Mouse (Mus musculus) adrenal gland, postnatal 36 days (tissue): ENCODE measurements around the gene Mbd3. TPM values are rescaled to one million over a fixed set of nuclear protein-coding genes. Genes with fewer than 3 reads are reported as not detected.
A peak's percentile ranks its signal among the peaks of the same experiment; 100 is the strongest.

ENCODE experiments used
- DNase-seq, 2 experiments: peaks; one replicate each; pipeline ENCODE4 v3.0.0; 2021; ENCODE audit warnings: mixed read lengths in 1 of 2
- total RNA-seq, 2 experiments: library from RNA; stranded (reverse); gene quantifications; 2 replicates each; pipeline ENCODE4 v1.2.3; 2021

Gene Mbd3
- total RNA-seq, 2 experiments from 2014 or later, result 140 to 148 TPM

DNA sequence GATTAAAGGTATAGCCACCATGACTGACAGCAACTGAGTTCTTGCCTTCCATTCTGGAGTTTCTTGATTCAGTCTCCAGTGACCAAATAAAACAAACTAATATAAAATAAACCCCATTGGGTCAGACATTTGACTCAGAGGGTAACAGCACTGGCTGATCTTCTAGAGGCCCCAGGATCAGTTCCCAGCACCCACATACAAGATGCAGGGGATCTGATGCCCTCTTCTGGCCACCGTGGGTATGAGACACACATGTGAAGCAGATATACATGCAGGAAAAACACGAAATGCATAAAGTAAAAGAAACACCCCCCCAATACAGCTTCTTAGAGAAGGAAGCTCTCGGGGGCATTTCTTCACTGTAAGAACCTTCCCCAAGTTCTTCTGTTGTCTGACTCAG lies 25.7 kb upstream of the Mbd3 start:
- no peak for DNase-seq

DNA sequence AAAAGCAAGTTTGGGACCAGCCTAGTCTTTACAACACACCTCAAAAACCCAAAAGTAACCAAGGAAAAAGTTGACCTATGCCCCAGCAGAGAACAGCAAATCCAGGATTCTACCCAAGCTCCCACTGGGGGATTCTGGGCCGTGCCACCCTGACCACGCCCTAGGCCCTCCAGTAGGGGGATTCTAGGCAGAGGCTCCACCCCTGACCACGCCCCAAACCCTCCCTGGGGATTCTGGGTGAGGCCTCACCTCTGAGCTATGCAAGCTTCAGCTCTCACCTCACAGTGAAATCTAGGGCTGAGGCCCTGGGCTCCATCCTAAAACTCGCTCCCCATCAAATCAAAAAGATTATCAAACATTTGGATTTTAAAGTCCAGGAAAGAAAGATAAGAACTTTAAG lies 24.2 kb upstream of the Mbd3 start:
- DNase-seq, result no peak

DNA sequence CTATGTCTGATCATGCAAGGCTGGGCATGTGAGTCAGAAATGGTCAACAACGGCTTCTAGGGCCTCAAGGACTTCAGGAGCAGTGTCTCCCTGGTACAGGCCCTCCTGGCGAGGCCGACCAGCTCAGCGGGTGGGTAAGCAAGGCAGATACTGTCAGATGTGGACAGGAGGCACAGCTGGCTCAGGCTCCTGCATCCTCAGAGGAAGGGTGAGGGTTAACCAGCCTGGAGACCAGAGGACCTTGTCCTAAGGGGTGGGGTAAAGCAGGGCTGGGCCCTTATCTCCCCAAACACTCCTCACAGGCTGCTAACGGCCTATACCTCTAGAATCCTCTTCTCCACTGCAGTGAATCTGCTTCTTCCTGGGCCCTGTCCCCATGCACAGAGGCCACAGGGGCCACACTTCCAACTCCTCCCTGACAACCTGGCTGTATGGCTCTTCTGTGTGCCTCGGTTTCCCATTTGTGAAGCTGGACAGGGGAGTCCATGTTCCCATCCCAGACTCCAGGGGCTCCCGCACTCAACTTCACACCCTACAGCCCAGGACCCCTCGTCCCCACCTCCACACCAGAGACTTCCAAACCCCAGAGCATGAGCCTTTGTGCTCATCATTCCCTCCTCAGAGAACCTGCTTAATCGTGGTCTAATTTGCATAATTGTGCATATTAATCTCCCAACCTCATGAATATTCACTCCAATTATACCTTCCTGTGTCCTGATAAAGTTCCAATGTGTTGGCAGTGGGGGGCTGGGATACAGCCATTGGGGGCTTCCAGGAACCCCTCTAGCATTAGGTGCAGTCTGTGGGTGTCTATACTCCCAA lies 22.5 kb upstream of the Mbd3 start:
- DNase-seq, result peak; percentile 67 to 72

- no peak for DNase-seq
Measured at GRCm38 (mm10) chr10:80421208-80421607, 21.9 kb upstream of the Mbd3 start.

GRCm38 (mm10) chr10:80420729-80421128 lies 21.4 kb upstream of the Mbd3 start:
- peak in 1 of 2 experiments; percentile 64 for DNase-seq

- DNase-seq, result no peak
Measured at GRCm38 (mm10) chr10:80419419-80419818, 20.1 kb upstream of the Mbd3 start.

GRCm38 (mm10) chr10:80418311-80418710 lies 19.0 kb upstream of the Mbd3 start:
- peak; percentile 79 to 84 for DNase-seq

DNA sequence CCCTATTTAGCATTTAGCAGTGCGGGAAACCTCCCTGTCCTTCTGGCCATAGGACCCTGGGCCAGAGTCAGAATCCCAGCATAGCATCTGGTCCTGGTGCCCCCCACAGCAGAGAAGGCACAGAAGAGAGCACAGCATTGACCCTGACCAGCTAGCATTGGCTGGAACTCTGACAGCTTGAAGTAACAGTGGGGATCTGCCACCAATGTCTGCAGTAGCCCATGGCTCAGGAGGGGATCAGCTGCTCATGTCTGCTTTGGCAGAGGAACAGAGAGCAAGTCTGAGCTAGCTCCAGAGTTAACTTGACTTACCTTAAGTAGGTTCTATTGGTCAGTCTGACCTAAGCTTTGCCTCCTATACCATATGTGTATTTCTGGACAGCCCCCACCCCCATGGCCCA lies 18.5 kb upstream of the Mbd3 start:
- DNase-seq, result no peak

GRCm38 (mm10) chr10:80417371-80417770 lies 18.0 kb upstream of the Mbd3 start:
- no peak for DNase-seq

DNA sequence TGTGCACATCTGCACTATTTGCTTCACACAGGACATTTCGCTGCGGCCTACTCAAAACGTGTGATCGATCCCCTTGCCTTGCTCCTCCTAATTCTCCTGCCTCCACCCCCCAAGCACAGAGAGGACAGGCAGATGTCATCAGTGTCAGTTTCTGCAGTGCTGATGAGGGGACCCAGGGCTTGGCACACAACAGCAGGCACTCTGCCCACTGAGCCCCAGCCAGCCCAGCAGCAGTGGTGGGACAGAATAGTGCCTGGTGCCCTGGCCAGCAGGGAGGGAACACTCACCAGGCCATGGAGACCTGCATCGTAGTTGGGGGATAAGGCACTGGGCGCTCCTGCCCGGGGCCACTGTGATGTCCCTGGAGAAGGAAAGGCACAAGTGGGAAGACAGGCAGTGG lies 16.2 kb upstream of the Mbd3 start:
- DNase-seq, result no peak

- peak in 1 of 2 experiments; percentile 60 for DNase-seq
Measured at GRCm38 (mm10) chr10:80412656-80413541, 13.5 kb upstream of the Mbd3 start.

DNA sequence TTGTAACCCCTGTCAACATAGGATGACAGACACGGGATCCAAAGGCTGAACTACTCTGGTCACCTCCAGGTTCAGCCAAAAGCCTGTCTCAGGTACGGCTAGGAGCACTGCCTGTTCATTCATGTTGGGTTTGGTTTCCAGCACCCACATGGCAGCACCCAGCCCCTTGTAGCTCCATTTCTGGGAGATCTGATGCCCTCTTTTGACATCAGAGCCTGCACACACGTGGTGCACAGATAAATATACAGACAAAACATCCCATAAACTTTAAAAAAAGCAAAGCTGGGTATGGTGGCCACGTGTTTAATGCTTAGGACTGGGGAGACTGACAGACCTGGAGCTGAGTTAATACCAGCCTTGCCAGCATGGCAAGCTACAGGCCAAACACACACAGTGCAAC lies 8.6 kb upstream of the Mbd3 start:
- DNase-seq, result no peak

- DNase-seq, result peak; percentile 92 to 95
Measured at GRCm38 (mm10) chr10:80406684-80407501, 7.5 kb upstream of the Mbd3 start, which contains the start of gene Uqcr11. Uqcr11 (minus strand) TSS chr10:80406830.

GRCm38 (mm10) chr10:80405481-80406173 lies 6.3 kb upstream of the Mbd3 start:
- no peak for DNase-seq

GRCm38 (mm10) chr10:80403044-80403692 lies 3.8 kb upstream of the Mbd3 start:
- peak; percentile 87 to 90 for DNase-seq

DNA sequence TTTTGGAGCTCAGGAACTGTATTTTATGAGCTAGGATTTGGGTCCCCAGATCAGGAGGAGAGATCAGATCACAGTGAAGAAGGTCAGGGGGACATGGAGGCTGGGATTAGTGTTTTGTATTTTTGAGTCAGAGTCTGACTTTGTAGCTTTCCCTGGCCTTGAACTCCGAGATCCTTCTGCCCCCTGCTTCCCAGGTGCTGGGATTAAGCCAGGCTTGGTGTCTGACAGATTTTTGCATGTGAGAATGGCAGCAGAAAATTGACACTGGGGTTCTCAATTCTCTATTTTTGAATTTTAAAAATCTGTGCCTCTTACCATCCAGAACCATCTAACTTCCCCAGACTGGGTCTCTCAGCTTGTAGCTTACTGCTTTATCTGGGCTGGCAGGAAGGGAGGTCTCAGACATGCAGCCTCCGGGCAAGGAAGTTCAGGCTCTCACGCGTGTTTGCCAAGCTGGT lies 1.4 kb upstream of the Mbd3 start:
- DNase-seq, result no peak

DNA sequence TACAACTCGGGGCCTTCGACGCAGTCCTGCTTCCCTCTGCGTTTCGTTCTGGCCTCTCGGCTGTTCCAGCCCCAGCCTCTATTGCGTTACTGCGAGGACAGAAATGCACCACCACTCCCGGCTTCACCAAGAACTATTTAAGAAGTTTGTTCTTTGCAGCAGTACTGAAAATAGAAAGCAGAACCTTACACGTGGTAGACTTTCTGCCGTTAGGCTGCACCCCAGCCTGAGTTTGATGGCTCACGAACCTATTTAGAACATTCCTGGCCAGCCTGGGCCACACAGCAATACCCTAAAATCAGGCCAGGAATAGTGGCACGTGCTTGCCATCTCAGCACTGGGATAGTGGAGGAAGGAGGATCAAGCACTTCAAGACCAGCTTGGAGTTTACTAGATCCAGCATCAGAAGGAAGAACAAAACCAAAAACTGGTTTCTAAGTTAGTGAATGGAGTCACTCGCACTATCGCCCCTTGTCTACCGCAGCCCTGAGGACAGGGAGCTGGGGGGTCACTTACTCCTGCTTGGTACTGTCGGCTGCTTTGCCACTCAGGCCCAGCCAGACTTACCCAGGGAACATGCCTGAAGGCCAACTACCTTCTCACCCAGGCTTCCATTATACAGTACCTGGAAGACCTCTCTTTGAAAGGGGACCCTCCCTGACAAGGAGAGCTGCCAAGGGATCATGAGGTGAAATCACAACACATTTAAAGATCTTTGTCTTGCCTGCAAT lies 788 bp upstream of the Mbd3 start:
- no peak for DNase-seq

- DNase-seq, result peak; percentile 98 to 99
Measured at GRCm38 (mm10) chr10:80398719-80399190, 595 bp downstream of the Mbd3 start.

DNA sequence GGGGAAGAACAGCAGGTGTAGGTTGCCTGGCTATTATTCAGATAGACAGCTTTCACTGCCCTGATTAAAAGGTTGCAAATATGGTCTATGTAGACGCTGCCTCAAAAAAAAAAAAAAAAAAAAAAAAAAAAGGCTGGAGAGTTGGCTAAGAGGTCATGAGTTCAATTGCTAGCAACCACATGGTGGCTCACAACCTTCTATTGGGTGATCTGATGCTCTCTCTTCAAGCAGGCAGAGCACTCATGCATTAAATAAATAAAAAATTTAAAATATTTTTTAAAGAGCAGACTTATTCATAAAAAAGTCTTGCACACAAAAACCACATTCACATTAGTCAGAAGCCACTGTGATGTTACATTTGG lies 1.2 kb downstream of the Mbd3 start:
- no peak for DNase-seq

DNA sequence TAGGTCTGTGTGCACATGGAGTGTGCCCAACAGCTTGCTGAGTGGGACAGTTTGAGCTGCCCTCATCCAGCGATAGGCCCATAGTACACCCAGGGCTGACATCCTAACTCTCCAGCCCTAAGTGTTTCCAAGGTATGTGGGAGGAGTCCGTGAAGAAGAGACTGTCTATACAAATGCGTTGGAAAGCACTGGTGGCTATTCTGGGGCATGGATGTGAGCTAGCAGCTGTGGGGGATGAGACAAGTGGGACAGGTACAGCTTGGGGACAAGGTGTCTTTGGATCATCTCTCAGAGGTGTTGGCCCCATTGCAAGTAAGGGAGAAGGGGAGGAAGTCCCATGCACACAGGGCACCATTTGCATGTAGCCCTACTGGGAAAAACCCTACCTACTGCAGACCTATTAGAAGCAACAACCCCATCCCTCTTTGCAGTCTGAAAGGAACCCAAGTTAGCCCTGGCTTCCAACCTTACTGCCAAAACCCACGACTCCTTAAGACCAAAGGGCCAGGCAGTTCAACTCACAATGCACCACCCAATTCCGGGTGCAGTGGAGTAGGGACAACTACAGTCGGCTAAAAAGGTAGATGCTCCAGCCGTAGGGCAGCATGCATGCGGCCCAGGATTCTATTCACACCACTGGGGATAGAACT lies 1.7 kb downstream of the Mbd3 start:
- no peak for DNase-seq
